Mouse (Mus musculus): Measurements from ENCODE around the gene Arhgef15.
"Not testable (repeated sequence)": the region's sequence is repeated elsewhere in the genome, so short reads cannot be mapped to it uniquely, and the experiment has no call there.

Arhgef15 gene

GRCm38 (mm10) chr11:68965050-68965449 lies 7.8 kb upstream of the Arhgef15 start:
- no peak for DNase-seq

GRCm38 (mm10) chr11:68963405-68963804 lies 6.1 kb upstream of the Arhgef15 start:
- DNase-seq, result no peak

DNA sequence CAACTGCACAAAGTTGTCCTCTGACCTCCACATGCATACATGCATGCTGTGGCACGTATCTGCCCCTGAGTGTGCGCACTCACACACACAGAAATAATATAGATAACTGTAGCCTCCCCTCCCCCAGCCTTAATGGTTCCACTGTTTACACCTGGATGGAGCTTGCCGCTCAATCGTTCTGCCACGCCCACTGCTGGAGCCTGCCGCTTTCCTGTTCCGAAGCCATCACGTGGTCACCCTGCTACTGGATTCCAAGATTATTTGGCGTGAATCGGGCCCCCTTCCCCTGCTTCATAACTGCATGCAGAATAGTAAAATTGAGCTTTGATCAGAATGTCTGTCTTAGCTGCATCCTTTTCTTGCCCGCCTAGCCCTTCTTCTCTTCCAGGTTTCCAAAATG lies 4.9 kb upstream of the Arhgef15 start:
- DNase-seq, result peak in 1 of 2 experiments; percentile 36

DNA sequence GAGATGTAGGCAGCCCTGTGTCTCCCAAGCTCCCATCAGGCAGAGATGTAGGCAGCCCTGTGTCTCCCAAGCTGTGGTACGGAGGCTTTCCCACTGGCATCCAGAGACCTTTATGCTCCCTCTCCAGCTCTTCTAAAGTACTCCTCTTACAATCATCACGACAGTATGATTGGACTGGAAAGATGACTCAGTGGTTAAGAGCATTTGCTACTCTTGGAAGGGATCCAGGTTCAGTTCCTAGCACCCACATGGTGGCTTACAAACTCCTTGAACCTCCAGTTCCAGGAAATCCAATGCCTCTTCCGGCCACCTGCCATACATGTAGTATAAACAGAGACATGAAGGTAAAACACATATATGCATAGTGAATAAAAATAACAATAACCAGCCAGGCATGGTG lies 4.3 kb upstream of the Arhgef15 start:
- DNase-seq, result no peak

- DNase-seq, result no peak
Measured at GRCm38 (mm10) chr11:68957971-68958370, 691 bp upstream of the Arhgef15 start.

- DNase-seq, result peak; percentile 52 to 81
Measured at GRCm38 (mm10) chr11:68956697-68957096, 583 bp downstream of the Arhgef15 start.

GRCm38 (mm10) chr11:68956107-68956506 lies 1.2 kb downstream of the Arhgef15 start:
- DNase-seq, result peak; percentile 58 to 76

GRCm38 (mm10) chr11:68955473-68955872 lies 1.8 kb downstream of the Arhgef15 start:
- DNase-seq, result no peak

GRCm38 (mm10) chr11:68954408-68954807 lies 2.9 kb downstream of the Arhgef15 start:
- DNase-seq, result peak in 1 of 2 experiments; percentile 49

- peak in 1 of 2 experiments; percentile 36 for DNase-seq
Measured at GRCm38 (mm10) chr11:68953903-68954302, 3.4 kb downstream of the Arhgef15 start.

GRCm38 (mm10) chr11:68947542-68947993 lies 9.7 kb downstream of the Arhgef15 start:
- peak in 1 of 2 experiments; percentile 30 for DNase-seq

- DNase-seq, result peak in 1 of 2 experiments; percentile 35
Measured at GRCm38 (mm10) chr11:68946806-68947440, 10.4 kb downstream of the Arhgef15 start.

GRCm38 (mm10) chr11:68946001-68946400 lies 11.3 kb downstream of the Arhgef15 start:
- no peak for DNase-seq

DNA sequence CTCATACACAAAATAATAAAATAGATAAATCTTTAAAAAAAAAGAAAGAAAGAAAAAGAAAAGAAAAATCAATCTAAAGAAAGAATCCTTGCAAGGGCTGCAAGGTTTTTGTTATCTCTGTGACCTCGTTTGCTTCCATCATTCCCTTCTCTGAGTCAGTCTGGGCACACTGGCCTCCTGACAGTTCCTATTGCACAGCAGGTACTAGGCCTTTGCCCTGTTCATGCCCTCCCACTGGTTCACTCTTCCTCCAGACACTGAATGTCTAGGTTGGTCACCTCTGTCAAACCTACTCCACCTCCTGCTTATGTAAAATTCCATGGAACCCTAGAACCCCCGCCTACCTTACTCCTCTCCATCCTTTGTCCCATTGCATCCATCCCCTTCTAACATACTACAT lies 12.0 kb downstream of the Arhgef15 start:
- no peak for DNase-seq

- peak; percentile 53 to 84 for DNase-seq
Measured at GRCm38 (mm10) chr11:68942731-68943130, 14.5 kb downstream of the Arhgef15 start.

DNA sequence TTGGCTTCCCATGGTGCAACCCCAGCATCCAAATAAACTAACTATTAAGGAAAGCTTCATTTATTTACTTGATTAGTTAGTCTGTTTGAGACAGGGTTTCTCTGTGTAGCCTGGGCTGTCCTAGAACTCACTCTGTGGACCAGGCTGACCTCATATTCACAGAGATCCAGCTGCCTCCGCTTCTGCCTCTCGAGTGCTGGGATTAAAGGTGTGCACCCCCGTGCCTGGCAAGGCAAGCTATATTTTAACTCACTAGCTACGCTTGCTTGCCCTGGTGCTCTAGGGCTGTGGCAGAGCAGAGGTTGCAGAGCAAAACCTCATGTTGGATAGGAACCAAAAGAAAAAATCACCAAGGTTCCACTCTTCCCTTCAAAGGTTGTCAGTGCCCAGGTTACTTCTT lies 16.8 kb downstream of the Arhgef15 start:
- DNase-seq, result peak; percentile 82 to 91

DNA sequence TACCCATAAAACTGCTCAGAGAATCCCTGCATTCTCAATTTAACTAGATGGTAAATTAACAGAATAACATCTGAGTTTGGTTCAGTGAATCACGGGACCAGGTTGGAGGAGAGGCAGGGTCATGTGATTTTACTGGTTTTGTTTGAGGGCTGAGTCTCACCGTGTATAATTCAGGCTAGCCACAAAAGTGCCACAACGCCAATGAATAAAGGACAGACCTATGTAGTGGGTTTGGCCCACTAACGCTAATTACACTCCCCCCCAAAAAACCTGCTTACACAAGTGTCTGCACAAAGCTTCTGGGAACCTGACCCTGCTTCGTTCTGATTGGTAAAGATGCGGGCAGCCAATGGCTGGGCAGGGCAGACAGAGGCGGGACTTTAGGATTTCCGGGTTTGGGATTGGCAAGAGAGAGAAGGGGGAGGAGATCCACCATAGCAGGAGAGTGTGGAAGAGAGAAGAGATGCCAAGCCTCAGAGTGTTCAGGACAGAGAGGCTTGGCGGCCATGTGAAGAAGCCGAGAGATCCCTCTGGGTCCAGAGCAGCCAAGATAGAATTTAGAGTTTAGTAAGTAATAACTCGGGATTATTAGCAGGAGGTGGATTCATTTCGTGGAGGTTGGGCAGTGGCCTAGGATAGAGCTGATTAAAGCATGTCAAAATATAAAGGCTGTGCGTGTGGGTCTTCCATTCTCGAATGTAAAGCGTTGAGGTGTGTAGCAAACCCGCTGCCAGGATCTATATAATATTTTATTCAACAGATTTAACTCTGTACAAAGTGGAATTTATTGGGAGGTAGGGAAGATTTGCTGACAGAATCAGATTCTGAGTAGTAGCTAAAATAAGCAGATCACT lies 17.6 kb downstream of the Arhgef15 start:
- peak; percentile 90 to 96 for DNase-seq

DNA sequence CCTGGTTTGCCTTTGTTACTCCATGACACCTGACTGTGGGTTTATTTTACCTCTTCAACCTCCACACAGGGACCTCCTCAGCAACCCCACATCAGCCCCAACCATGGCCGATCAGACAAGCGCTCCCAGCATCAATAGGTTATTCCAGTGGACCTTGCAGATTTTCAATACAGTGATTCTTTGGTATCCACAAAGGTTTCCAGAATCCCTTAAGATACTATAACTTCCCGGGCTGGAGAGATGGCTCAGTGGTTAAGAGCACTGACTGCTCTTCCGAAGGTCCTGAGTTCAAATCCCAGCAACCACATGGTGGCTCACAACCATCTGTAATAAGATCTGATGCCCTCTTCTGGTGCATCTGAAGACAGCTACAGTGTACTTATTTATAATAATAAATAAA lies 20.3 kb downstream of the Arhgef15 start:
- not testable (repeated sequence) for DNase-seq

DNA sequence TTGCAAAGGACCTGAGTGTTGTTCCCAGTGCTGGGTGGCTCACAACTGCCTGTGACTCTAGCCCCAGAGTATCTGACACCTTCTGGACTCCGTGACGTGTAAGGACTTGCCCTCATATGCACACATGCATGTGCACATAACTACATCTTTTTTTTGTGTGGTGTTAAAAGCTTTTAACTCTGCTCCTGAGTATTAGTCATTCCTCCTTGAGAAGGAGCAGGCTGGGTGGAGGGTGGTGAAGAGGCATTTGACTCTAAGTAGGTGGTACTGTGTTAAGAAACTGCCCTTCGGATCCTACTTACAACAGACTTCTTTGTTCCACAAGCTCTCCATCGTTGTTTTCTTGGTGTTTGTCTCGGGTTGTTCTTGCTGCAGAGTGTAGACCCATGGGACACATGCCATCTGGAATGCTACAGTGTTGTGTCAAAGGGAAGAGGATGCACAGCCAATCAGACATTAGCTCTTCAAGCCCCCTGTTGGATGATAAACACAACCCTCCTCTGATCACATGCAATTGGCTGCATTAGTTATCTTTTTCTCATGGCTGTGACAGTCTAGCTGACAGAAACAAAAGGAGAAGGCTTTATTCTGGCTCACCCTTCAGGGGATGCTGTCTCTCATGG lies 23.3 kb downstream of the Arhgef15 start:
- no peak for DNase-seq

DNA sequence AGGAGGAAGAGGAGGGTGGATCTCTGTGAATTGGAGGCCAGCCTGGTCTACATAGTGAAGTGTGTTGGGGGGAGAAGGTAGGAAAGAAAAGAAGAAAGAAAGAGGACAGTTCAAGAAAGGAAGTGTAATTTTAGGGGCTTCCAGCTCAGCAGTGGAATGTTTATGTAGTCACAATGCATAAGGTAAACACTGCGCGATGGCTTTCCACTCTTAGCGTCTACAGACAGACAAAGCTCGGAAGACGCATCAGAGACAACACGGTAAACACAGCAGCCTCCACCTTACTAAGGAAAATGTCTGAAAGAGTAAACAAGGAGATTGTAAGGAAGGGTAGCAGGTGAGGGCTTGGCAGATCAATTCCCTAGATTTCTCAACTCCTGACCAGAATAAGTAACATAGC lies 27.3 kb downstream of the Arhgef15 start:
- no peak for DNase-seq

GRCm38 (mm10) chr11:68926981-68927380 lies 30.3 kb downstream of the Arhgef15 start, which contains the start of gene Odf4:
Gene Odf4, minus strand, starts transcription at chr11:68927081.
- DNase-seq, result no peak

DNA sequence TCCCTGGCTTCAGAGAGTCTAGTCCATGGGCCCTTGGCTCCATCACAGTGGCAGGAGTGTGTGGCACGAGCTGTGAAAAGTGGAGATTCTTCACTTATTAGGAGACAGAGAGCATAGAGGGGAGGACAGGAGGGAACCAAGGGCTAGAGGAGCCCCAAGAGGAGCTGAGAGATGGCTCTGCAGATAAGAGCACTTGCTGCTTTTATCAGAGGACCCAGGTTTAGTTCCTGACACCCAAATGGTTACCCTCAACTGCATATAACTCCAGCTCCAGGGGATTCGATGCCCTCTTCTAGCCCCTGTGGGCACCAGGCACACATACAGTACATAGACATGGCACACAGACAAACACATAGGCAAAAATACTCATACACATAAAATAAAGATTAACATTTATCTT lies 32.5 kb downstream of the Arhgef15 start:
- no peak for DNase-seq

- DNase-seq, result peak; percentile 63 to 88
Measured at GRCm38 (mm10) chr11:68923191-68923590, 34.1 kb downstream of the Arhgef15 start.
